Mouse (Mus musculus) heart, embryonic 13.5 days (tissue): ENCODE results near the gene Tubb5. TPM values are rescaled to one million over a fixed set of nuclear protein-coding genes. Genes with fewer than 3 reads are reported as not detected.
A peak's percentile ranks its signal among the peaks of the same experiment; 100 is the strongest.

Source experiments
- ATAC-seq: fragments of 200-750 bp; cut with Nextera tagmentation; 2 replicates; pipeline ENCODE4 v1.8.0; 2017; ENCODE audit warnings: moderate TSS enrichment; ENCODE audit not compliant: insufficient number of reproducible peaks, low FRiP score, low TSS enrichment; ENCODE audit errors: extremely low read depth
- H3K27ac ChIP-seq: fragments of 300-500 bp; sonication (generic); replicated peaks from 2 replicates; pipeline ENCODE4 v1.5.1; 2015; ENCODE audit warnings: moderate library complexity, mild to moderate bottlenecking, inconsistent platforms
- H3K27me3 ChIP-seq: fragments of 300-500 bp; sonication (generic); replicated peaks from 2 replicates; pipeline ENCODE4 v1.6.1; 2015; ENCODE audit warnings: mild to moderate bottlenecking, inconsistent platforms
- H3K36me3 ChIP-seq: fragments of 300-500 bp; sonication (generic); 2 replicates; pipeline ENCODE4 v1.6.1; 2015; ENCODE audit warnings: mild to moderate bottlenecking, inconsistent platforms
- H3K4me1 ChIP-seq: fragments of 300-500 bp; sonication (generic); 2 replicates; pipeline ENCODE4 v1.6.1; 2015; ENCODE audit warnings: inconsistent platforms
- H3K4me2 ChIP-seq: fragments of 300-500 bp; sonication (generic); 2 replicates; pipeline ENCODE4 v1.6.1; 2015; ENCODE audit warnings: inconsistent platforms, mild to moderate bottlenecking, moderate library complexity
- H3K4me3 ChIP-seq: fragments of 300-500 bp; sonication (generic); 2 replicates; pipeline ENCODE4 v1.5.1; 2015; ENCODE audit warnings: moderate library complexity, mild to moderate bottlenecking, inconsistent platforms
- H3K9ac ChIP-seq: fragments of 300-500 bp; sonication (generic); 2 replicates; pipeline ENCODE4 v1.6.1; 2015; ENCODE audit warnings: inconsistent platforms, mild to moderate bottlenecking, moderate library complexity
- H3K9me3 ChIP-seq: fragments of 300-500 bp; sonication (generic); 2 replicates; pipeline ENCODE4 v1.6.1; 2016; ENCODE audit warnings: inconsistent platforms
- WGBS: fragments of 180-500 bp; shearing (Covaris S2); methylation state at CpG from one replicate; pipeline ENCODE4 v1.1.7; 2015; ENCODE audit warnings: mixed read lengths; 5-methylcytosine and 5-hydroxymethylcytosine counted together
- polyA plus RNA-seq: library from polyadenylated mRNA; unstranded; fragments of >200 nt; fragmentation: Nextera tagmentation; extraction: Ambion mirVana; gene quantifications from 2 replicates; pipeline ENCODE4 v1.2.1, GENCODE M21; 2015

Gene Tubb5
- polyA plus RNA-seq, 1 experiment from 2014 or later: 741 TPM

GRCm38 (mm10) chr17:35835424-35836140, 2.5 kb downstream of the Tubb5 start:
- 71% methylated on average over 26 of the region's 26 CpGs for WGBS
- H3K9ac ChIP-seq: peak overlapping the region; percentile 99
- peaks cover 63% of the 10 kb centered on the region for H3K36me3 ChIP-seq
- H3K9me3 ChIP-seq: no peaks in the 10 kb centered on the region
- no peak for ATAC-seq
- H3K4me3 ChIP-seq: peak overlapping the region; percentile 94
- no peaks in the 10 kb centered on the region for H3K27me3 ChIP-seq
- H3K4me2 ChIP-seq: peak overlapping the region; percentile 90
- H3K27ac ChIP-seq: 0 out of 2 replicates have a peak overlapping the region, but pooled peaks have one; percentile 3
- H3K4me1 ChIP-seq: peaks cover 52% of the 10 kb centered on the region

- ATAC-seq: no peak
- Histone ChIP-seq H3K9me3 (no peaks in the 10 kb centered on the region), H3K27ac (0 out of 2 replicates have a peak overlapping the region, but pooled peaks have one; percentile 3), H3K36me3 (peaks cover 68% of the 10 kb centered on the region), H3K27me3 (no peaks in the 10 kb centered on the region), H3K4me3 (peak overlapping the region; percentile 94), H3K4me2 (peak overlapping the region; percentile 90), H3K9ac (peak overlapping the region; percentile 99), H3K4me1 (peaks cover 59% of the 10 kb centered on the region)
- 72% methylated on average over 26 of the region's 26 CpGs for WGBS
Observed at GRCm38 (mm10) chr17:35834696-35835422, 3.2 kb downstream of the Tubb5 start.

- Histone ChIP-seq H3K27ac (no peak overlapping the region; the same call in 1 of the 2 replicates), H3K9me3 (no peaks in the 10 kb centered on the region), H3K9ac (peak overlapping the region; percentile 99), H3K4me1 (peaks cover 54% of the 10 kb centered on the region), H3K27me3 (no peaks in the 10 kb centered on the region), H3K36me3 (peaks cover 73% of the 10 kb centered on the region), H3K4me2 (peak overlapping the region; percentile 90), H3K4me3 (peak overlapping the region; percentile 18; the same call in 1 of the 2 replicates)
- no peak for ATAC-seq
- 48% methylated on average over 5 of the region's 5 CpGs for WGBS
Observed at GRCm38 (mm10) chr17:35833894-35834293, 4.2 kb downstream of the Tubb5 start.

- peaks cover 79% of the 10 kb centered on the region for H3K36me3 ChIP-seq
- ATAC-seq: no peak
- H3K4me3 ChIP-seq: peak overlapping the region; percentile 1; the same call in 1 of the 2 replicates
- WGBS: 22% methylated on average over 5 of the region's 5 CpGs
- H3K27me3 ChIP-seq: no peaks in the 10 kb centered on the region
- no peaks in the 10 kb centered on the region for H3K9me3 ChIP-seq
- peaks cover 50% of the 10 kb centered on the region for H3K4me1 ChIP-seq
- H3K27ac ChIP-seq: peak overlapping the region; percentile 48
- peak overlapping the region; percentile 24; the same call in 1 of the 2 replicates for H3K9ac ChIP-seq
- no peak overlapping the region for H3K4me2 ChIP-seq
Observed at GRCm38 (mm10) chr17:35833239-35833751, 4.8 kb downstream of the Tubb5 start.

- WGBS: 66% methylated on average over 8 of the region's 8 CpGs
- Histone ChIP-seq H3K36me3 (peaks cover 86% of the 10 kb centered on the region), H3K9ac (no peak overlapping the region), H3K27me3 (no peaks in the 10 kb centered on the region), H3K9me3 (no peaks in the 10 kb centered on the region), H3K4me3 (no peak overlapping the region), H3K27ac (peak overlapping the region; percentile 48; the same call in 1 of the 2 replicates), H3K4me2 (no peak overlapping the region), H3K4me1 (peaks cover 50% of the 10 kb centered on the region)
- ATAC-seq: no peak
Observed at GRCm38 (mm10) chr17:35832400-35833238, 5.5 kb downstream of the Tubb5 start.

- peaks cover 35% of the 10 kb centered on the region for H3K4me1 ChIP-seq
- H3K4me3 ChIP-seq: peak overlapping the region; percentile 1; the same call in 1 of the 2 replicates
- 3% methylated on average over 21 of the region's 21 CpGs for WGBS
- no peaks in the 10 kb centered on the region for H3K9me3 ChIP-seq
- no peaks in the 10 kb centered on the region for H3K27me3 ChIP-seq
- peaks cover 93% of the 10 kb centered on the region for H3K36me3 ChIP-seq
- H3K9ac ChIP-seq: peak overlapping the region; percentile 57
- ATAC-seq: no peak
- peak overlapping the region; percentile 34; the same call in 1 of the 2 replicates for H3K27ac ChIP-seq
- peak overlapping the region; percentile 34 for H3K4me2 ChIP-seq
Observed at GRCm38 (mm10) chr17:35829737-35830136, 8.4 kb downstream of the Tubb5 start.

- Histone ChIP-seq H3K4me3 (no peak overlapping the region), H3K27ac (no peak overlapping the region), H3K4me2 (no peak overlapping the region), H3K9ac (no peak overlapping the region), H3K9me3 (no peaks in the 10 kb centered on the region), H3K27me3 (no peaks in the 10 kb centered on the region), H3K36me3 (peaks cover 52% of the 10 kb centered on the region), H3K4me1 (peaks cover 37% of the 10 kb centered on the region)
- 90% methylated on average over 13 of the region's 13 CpGs for WGBS
- ATAC-seq: no peak
Observed at GRCm38 (mm10) chr17:35825109-35825850, 12.8 kb downstream of the Tubb5 start.

- WGBS: 57% methylated on average over 7 of the region's 7 CpGs
- Histone ChIP-seq H3K36me3 (peaks cover 50% of the 10 kb centered on the region), H3K9me3 (no peaks in the 10 kb centered on the region), H3K27ac (peak overlapping the region; percentile 91; the same call in 1 of the 2 replicates), H3K4me1 (peaks cover 28% of the 10 kb centered on the region), H3K27me3 (no peaks in the 10 kb centered on the region), H3K4me2 (peak overlapping the region; percentile 88), H3K9ac (peak overlapping the region; percentile 94), H3K4me3 (peak overlapping the region; percentile 87)
- no peak for ATAC-seq
Observed at GRCm38 (mm10) chr17:35824402-35824801, 13.7 kb downstream of the Tubb5 start.

- ATAC-seq: peak; percentile 76
- H3K9ac ChIP-seq: peak within 1 kb of the TSS; percentile 94
- H3K36me3 ChIP-seq: peaks cover 38% of the 10 kb centered on the region
- H3K27ac ChIP-seq: peak within 1 kb of the TSS; percentile 91
- WGBS: under 1% methylated on average over 44 of the region's 47 CpGs
- H3K4me2 ChIP-seq: peak within 1 kb of the TSS; percentile 88
- peaks cover 28% of the 10 kb centered on the region for H3K4me1 ChIP-seq
- peak within 1 kb of the TSS; percentile 87 for H3K4me3 ChIP-seq
- no peaks in the 10 kb centered on the region for H3K27me3 ChIP-seq
- no peaks in the 10 kb centered on the region for H3K9me3 ChIP-seq
Observed at GRCm38 (mm10) chr17:35822964-35823937, 14.9 kb downstream of the Tubb5 start, which contains the start of gene Flot1. Gene Flot1, plus strand, starts transcription at chr17:35823230.
